31 mouse cellular contexts compared by ENCODE assay signal in genomic region chr15:100325235-100325634, GRCm38 (mm10). TPM values are rescaled to one million over a fixed set of nuclear protein-coding genes. Genes with fewer than 3 reads are reported as not detected.
"Had no signal": no experiment of that assay in that cellular context is flagged by ENCODE, and none has a peak within 500 bp of the region (broad histone marks: within the 10 kb centered on the region; RNA-seq: fewer than 3 reads in every experiment).

No protein-coding gene starts in this region.

- H3K27me3 ChIP-seq: heart, embryonic 15.5 days; hindbrain, embryonic 13.5 days; hindbrain, embryonic 15.5 days; limb, embryonic 12.5 days had no signal

- H3K27ac ChIP-seq: heart, adult 2 months; heart, embryonic 13.5 days; heart, embryonic 15.5 days; hindbrain, embryonic 13.5 days; hindbrain, embryonic 15.5 days; hindbrain, postnatal 0 days; kidney, postnatal 0 days; limb, embryonic 12.5 days; liver, embryonic 12.5 days; liver, embryonic 14.5 days had no signal

- H3K9me3 ChIP-seq: heart, embryonic 13.5 days; heart, embryonic 15.5 days; hindbrain, embryonic 13.5 days; hindbrain, embryonic 15.5 days; limb, embryonic 12.5 days; liver, embryonic 12.5 days had no signal

- H3K4me3 ChIP-seq: heart, adult 2 months; heart, embryonic 13.5 days; heart, embryonic 15.5 days; hindbrain, embryonic 13.5 days; hindbrain, embryonic 15.5 days; limb, embryonic 12.5 days; liver, embryonic 12.5 days had no signal

- H3K9ac ChIP-seq: heart, embryonic 13.5 days; heart, embryonic 15.5 days; hindbrain, embryonic 13.5 days; hindbrain, embryonic 15.5 days; limb, embryonic 12.5 days; liver, embryonic 12.5 days; liver, embryonic 14.5 days had no signal

- H3K4me1 ChIP-seq: heart, embryonic 13.5 days; hindbrain, embryonic 15.5 days had no signal

- DNase-seq: gastrocnemius, postnatal 14 days; gastrocnemius, postnatal 36 days; heart, adult 2 months; heart, postnatal 14 days; heart, postnatal 36 days; kidney, adult 11 months; kidney, adult 2 months; kidney, postnatal 14 days; kidney, postnatal 36 days; layer of hippocampus, adult 9-11 months; layer of hippocampus, postnatal 36 days; left cerebral cortex, postnatal 4 days had no signal

- H3K36me3 ChIP-seq: heart, embryonic 13.5 days; heart, embryonic 15.5 days; hindbrain, embryonic 13.5 days; hindbrain, embryonic 15.5 days; limb, embryonic 12.5 days; liver, embryonic 12.5 days had no signal

- ATAC-seq: hindbrain, postnatal 0 days; intestine, embryonic 16.5 days; liver, embryonic 12.5 days had no signal

- H3K4me2 ChIP-seq: heart, embryonic 11.5 days; heart, embryonic 13.5 days; heart, embryonic 15.5 days; hindbrain, embryonic 13.5 days; hindbrain, embryonic 15.5 days; limb, embryonic 12.5 days; liver, embryonic 12.5 days had no signal

RNA-seq across cellular contexts. Expression of gene Mettl7a3, which starts 9.5 kb away (rescaled TPM):
- polyA plus RNA-seq: heart, embryonic 11.5 days; heart, embryonic 13.5 days; heart, embryonic 15.5 days; heart, postnatal 0 days; intestine, embryonic 14.5 days; intestine, embryonic 16.5 days; kidney, embryonic 14.5 days; large intestine, adult 2 months; liver, adult 2 months; liver, embryonic 12.5 days; liver, embryonic 14.5 days had no signal

RNA-seq across cellular contexts. Expression of gene Methig1, which starts 27.7 kb away (rescaled TPM):
- polyA plus RNA-seq: heart, adult 2 months; heart, embryonic 11.5 days; heart, embryonic 13.5 days; heart, embryonic 15.5 days; heart, postnatal 0 days; hindbrain, embryonic 15.5 days; hindbrain, postnatal 0 days; intestine, embryonic 14.5 days; intestine, embryonic 16.5 days; large intestine, adult 2 months; limb, embryonic 14.5 days; liver, embryonic 12.5 days had no signal

RNA-seq across cellular contexts. Expression of gene Mettl7a2, which starts 27.8 kb away (rescaled TPM):
- polyA plus RNA-seq: heart, adult 2 months; heart, embryonic 11.5 days; heart, embryonic 13.5 days; heart, embryonic 15.5 days; heart, postnatal 0 days; hindbrain, embryonic 11.5 days; hindbrain, embryonic 13.5 days; hindbrain, embryonic 15.5 days; hindbrain, postnatal 0 days; intestine, embryonic 14.5 days; intestine, embryonic 16.5 days; kidney, embryonic 14.5 days; large intestine, adult 2 months; limb, embryonic 12.5 days; liver, embryonic 12.5 days had no signal

RNA-seq across cellular contexts. Expression of gene Higd1c, which starts 39.1 kb away (rescaled TPM):
- polyA plus RNA-seq: gonadal fat pad, adult 2 months; heart, adult 2 months; heart, embryonic 11.5 days; heart, embryonic 13.5 days; heart, embryonic 15.5 days; heart, postnatal 0 days; hindbrain, embryonic 11.5 days; hindbrain, embryonic 13.5 days; hindbrain, postnatal 0 days; intestine, embryonic 14.5 days; intestine, embryonic 16.5 days; kidney, postnatal 0 days; large intestine, adult 2 months; limb, embryonic 12.5 days; limb, embryonic 14.5 days; liver, adult 2 months; liver, embryonic 12.5 days; liver, embryonic 14.5 days had no signal
